Mouse (Mus musculus) limb, embryonic 14.5 days (tissue): ENCODE measurements around the gene Dennd1a. TPM values are rescaled to one million over a fixed set of nuclear protein-coding genes. Genes with fewer than 3 reads are reported as not detected.
A peak's percentile ranks its signal among the peaks of the same experiment; 100 is the strongest.

Experiments
- ATAC-seq: fragments of 200-750 bp; cut with Nextera tagmentation; 2 replicates; pipeline ENCODE4 v1.8.0; 2017; ENCODE audit warnings: low read depth, moderate number of reproducible peaks, moderate TSS enrichment; ENCODE audit not compliant: low FRiP score
- DNase-seq: peaks from one replicate; pipeline ENCODE4 v3.0.0-alpha.2; 2015; ENCODE audit warnings: low spot score
- H3K27ac ChIP-seq: fragments of 300-500 bp; sonication (generic); replicated peaks from 2 replicates; pipeline ENCODE4 v1.5.1; 2014; ENCODE audit warnings: low read depth, mild to moderate bottlenecking, low read length, moderate library complexity, mixed read lengths
- H3K27me3 ChIP-seq: fragments of 300-500 bp; sonication (generic); 2 replicates; pipeline ENCODE4 v1.6.1; 2014; ENCODE audit warnings: low read length, mixed read lengths; ENCODE audit not compliant: control insufficient read depth, insufficient read depth
- H3K36me3 ChIP-seq: fragments of 300-500 bp; sonication (generic); 2 replicates; pipeline ENCODE4 v1.6.1; 2014; ENCODE audit warnings: mild to moderate bottlenecking, low read length, moderate library complexity, mixed read lengths; ENCODE audit not compliant: control insufficient read depth, insufficient read depth
- H3K4me1 ChIP-seq: fragments of 300-500 bp; sonication (generic); 2 replicates; pipeline ENCODE4 v1.6.1; 2014; ENCODE audit warnings: antibody characterized with exemption, low read length, mixed read lengths; ENCODE audit not compliant: control insufficient read depth, insufficient read depth
- H3K4me2 ChIP-seq: fragments of 300-500 bp; sonication (generic); replicated peaks from 2 replicates; pipeline ENCODE4 v1.6.1; 2014; ENCODE audit warnings: low read depth, mild to moderate bottlenecking, low read length, moderate library complexity; ENCODE audit not compliant: severe bottlenecking
- H3K4me3 ChIP-seq: fragments of 300-500 bp; sonication (generic); replicated peaks from 2 replicates; pipeline ENCODE4 v1.5.1; 2014; ENCODE audit warnings: low read length
- H3K9ac ChIP-seq: fragments of 300-500 bp; sonication (generic); 2 replicates; pipeline ENCODE4 v1.6.1; 2014; ENCODE audit warnings: mild to moderate bottlenecking, low read depth, low read length, moderate library complexity; ENCODE audit not compliant: severe bottlenecking
- H3K9me3 ChIP-seq: fragments of 300-500 bp; sonication (generic); 2 replicates; pipeline ENCODE4 v1.6.1; 2016; ENCODE audit warnings: low read length; ENCODE audit not compliant: control insufficient read depth
- POLR2A ChIP-seq: fragments of 200-500 bp; IDR thresholded peaks from 2 replicates; pipeline ENCODE4 v1.8.0; 2012; ENCODE audit warnings: inconsistent platforms, mild to moderate bottlenecking, moderate library complexity, borderline replicate concordance; ENCODE audit not compliant: insufficient read depth, insufficient read length; ENCODE audit errors: extremely low read depth
- WGBS: fragments of 180-500 bp; shearing (Covaris S2); extraction: QIAGEN DNeasy Blood & Tissue Kit; methylation state at CpG from one replicate; pipeline ENCODE4 v1.1.7; 2014; 5-methylcytosine and 5-hydroxymethylcytosine counted together
- polyA plus RNA-seq, 2 experiments: library from polyadenylated mRNA; depleted of rRNA in 1 of 2; stranded (reverse) in 1 of 2; unstranded in 1 of 2; fragments of >200 nt; fragmentation: Nextera tagmentation in 1 of 2; extraction: Ambion mirVana in 1 of 2; gene quantifications; 2 replicates each; pipeline versions ENCODE4 v1.2.1 to v1.2.3; 2012 to 2014

Gene Dennd1a
- polyA plus RNA-seq, 2 experiments, result 11.8 to 22.9 TPM

- peaks cover 32% of the 10 kb centered on the region for H3K4me1 ChIP-seq
- H3K9ac ChIP-seq, result no peak overlapping the region
- no peak overlapping the region for H3K27ac ChIP-seq
- DNase-seq (no peak), ATAC-seq (no peak)
- no peak overlapping the region for H3K4me3 ChIP-seq
- peaks cover 8% of the 10 kb centered on the region; the same call in 1 of the 2 replicates for H3K27me3 ChIP-seq
- WGBS, result 21% methylated on average over 3 of the region's 3 CpGs
- no peaks in the 10 kb centered on the region for H3K9me3 ChIP-seq
- H3K4me2 ChIP-seq, result no peak overlapping the region
- no peak for TF ChIP-seq POLR2A
- H3K36me3 ChIP-seq, result no peaks in the 10 kb centered on the region
Measured at GRCm38 (mm10) chr2:37781421-37781820, 505.8 kb downstream of the Dennd1a start.

GRCm38 (mm10) chr2:37780270-37780929 lies 506.8 kb downstream of the Dennd1a start:
- ATAC-seq, result no peak
- Histone ChIP-seq H3K27me3 (no peaks in the 10 kb centered on the region; the same call in 1 of the 2 replicates), H3K4me2 (peak overlapping the region; percentile 30; the same call in 1 of the 2 replicates), H3K4me1 (peaks cover 40% of the 10 kb centered on the region), H3K4me3 (no peak overlapping the region), H3K9me3 (no peaks in the 10 kb centered on the region), H3K27ac (no peak overlapping the region), H3K9ac (peak overlapping the region; percentile 16; the same call in 1 of the 2 replicates), H3K36me3 (no peaks in the 10 kb centered on the region)
- DNase-seq, result no peak
- 5% methylated on average over 14 of the region's 14 CpGs for WGBS
- TF ChIP-seq POLR2A, result no peak

- H3K27ac ChIP-seq, result no peak overlapping the region
- TF ChIP-seq POLR2A, result no peak
- no peaks in the 10 kb centered on the region; the same call in 1 of the 2 replicates for H3K27me3 ChIP-seq
- no peak overlapping the region for H3K4me3 ChIP-seq
- DNase-seq, result no peak
- no peak overlapping the region for H3K4me2 ChIP-seq
- WGBS, result 42% methylated on average over 10 of the region's 10 CpGs
- no peak for ATAC-seq
- H3K36me3 ChIP-seq, result no peaks in the 10 kb centered on the region
- H3K9me3 ChIP-seq, result no peaks in the 10 kb centered on the region
- H3K9ac ChIP-seq, result no peak overlapping the region
- peaks cover 40% of the 10 kb centered on the region for H3K4me1 ChIP-seq
Measured at GRCm38 (mm10) chr2:37777958-37778720, 509.1 kb downstream of the Dennd1a start.

GRCm38 (mm10) chr2:37776611-37777411 lies 510.4 kb downstream of the Dennd1a start:
- Histone ChIP-seq H3K4me1 (peaks cover 35% of the 10 kb centered on the region), H3K9me3 (no peaks in the 10 kb centered on the region), H3K9ac (0 out of 2 replicates have a peak overlapping the region, but pooled peaks have one; percentile 31), H3K4me3 (peak overlapping the region; percentile 22), H3K27me3 (no peaks in the 10 kb centered on the region; the same call in 1 of the 2 replicates), H3K4me2 (peak overlapping the region; percentile 40), H3K27ac (no peak overlapping the region), H3K36me3 (no peaks in the 10 kb centered on the region)
- ATAC-seq (no peak), DNase-seq (no peak)
- no peak for TF ChIP-seq POLR2A
- 20% methylated on average over 20 of the region's 20 CpGs for WGBS

- DNase-seq (no peak), ATAC-seq (no peak)
- no peak for TF ChIP-seq POLR2A
- peak within 1 kb of the TSS; percentile 31; the same call in 1 of the 2 replicates for H3K9ac ChIP-seq
- peak within 1 kb of the TSS; percentile 40 for H3K4me2 ChIP-seq
- no peaks in the 10 kb centered on the region for H3K36me3 ChIP-seq
- H3K27ac ChIP-seq, result no peak within 1 kb of the TSS
- H3K9me3 ChIP-seq, result no peaks in the 10 kb centered on the region
- 8% methylated on average over 14 of the region's 18 CpGs for WGBS
- H3K27me3 ChIP-seq, result no peaks in the 10 kb centered on the region; the same call in 1 of the 2 replicates
- peaks cover 33% of the 10 kb centered on the region for H3K4me1 ChIP-seq
- peak within 1 kb of the TSS; percentile 22 for H3K4me3 ChIP-seq
Measured at GRCm38 (mm10) chr2:37776016-37776415, 511.2 kb downstream of the Dennd1a start, which contains the start of gene Crb2. Crb2 (plus strand) TSS chr2:37776249.
